Mouse (Mus musculus) megakaryocyte, embryonic 14.5 days (primary cell): ENCODE measurements around the gene Tet1. TPM values are rescaled to one million over a fixed set of nuclear protein-coding genes. Genes with fewer than 3 reads are reported as not detected.
"Not testable (repeated sequence)": the region's sequence is repeated elsewhere in the genome, so short reads cannot be mapped to it uniquely, and the experiment has no call there.

Experiments
- H3K27me3 ChIP-seq: replicated peaks from 2 replicates; pipeline ENCODE3; 2012; ENCODE audit warnings: inconsistent platforms
- H3K36me3 ChIP-seq: replicated peaks from 2 replicates; pipeline ENCODE3; 2012; ENCODE audit warnings: low read length, inconsistent platforms, mixed read lengths
- H3K4me1 ChIP-seq: 2 replicates; pipeline ENCODE4 v1.6.1; 2012; ENCODE audit warnings: inconsistent platforms
- H3K4me3 ChIP-seq: replicated peaks from 2 replicates; pipeline ENCODE3; 2012; ENCODE audit warnings: moderate library complexity, mild to moderate bottlenecking, inconsistent platforms
- H3K9me3 ChIP-seq: 2 replicates; pipeline ENCODE4 v1.6.1; 2012; ENCODE audit warnings: inconsistent platforms
- FLI1 ChIP-seq: IDR thresholded peaks from 2 replicates; pipeline ENCODE4 v1.6.1; 2012; ENCODE audit warnings: low read length, inconsistent platforms, mixed read lengths
- GATA1 ChIP-seq: IDR thresholded peaks from 3 replicates; pipeline ENCODE4 v1.6.1; 2012; ENCODE audit warnings: mixed read lengths, low read length, inconsistent platforms, borderline replicate concordance
- polyA plus RNA-seq: library from polyadenylated mRNA; stranded (reverse); fragments of >175 nt; gene quantifications from 2 replicates; pipeline ENCODE4 v1.2.3, GENCODE M21; 2012; ENCODE audit warnings: low replicate concordance; ENCODE audit not compliant: insufficient read depth

Tet1 gene
- 0.01 TPM in 1 of 2 replicates, not detected in the other for polyA plus RNA-seq

DNA sequence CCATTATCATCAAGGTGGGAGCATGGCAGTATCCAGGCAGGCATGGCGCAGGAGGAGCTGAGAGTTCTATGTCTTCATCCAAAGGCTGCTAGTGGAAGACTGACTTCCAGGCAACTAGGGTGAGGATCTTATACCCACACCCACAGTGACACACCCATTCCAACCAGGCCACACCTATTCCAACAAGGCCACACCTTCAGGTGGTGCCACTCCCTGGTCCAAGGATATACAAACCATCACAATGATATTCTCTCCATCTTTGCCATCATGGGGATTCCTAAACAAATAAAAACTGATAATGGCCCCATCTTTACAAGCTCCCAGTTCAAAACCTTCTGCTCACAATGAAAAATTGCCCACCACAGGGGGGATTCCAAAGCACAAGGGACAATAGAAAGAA, at the start of gene Tet1:
TSS of gene Tet1 (minus strand) at position 101 of the 400 bp plus-strand sequence.
- not testable (repeated sequence) for H3K4me3 ChIP-seq, H3K36me3 ChIP-seq
- Histone ChIP-seq H3K9me3 (peaks cover 12% of the 10 kb centered on the region), H3K27me3 (peaks cover 14% of the 10 kb centered on the region), H3K4me1 (peaks cover 14% of the 10 kb centered on the region)

DNA sequence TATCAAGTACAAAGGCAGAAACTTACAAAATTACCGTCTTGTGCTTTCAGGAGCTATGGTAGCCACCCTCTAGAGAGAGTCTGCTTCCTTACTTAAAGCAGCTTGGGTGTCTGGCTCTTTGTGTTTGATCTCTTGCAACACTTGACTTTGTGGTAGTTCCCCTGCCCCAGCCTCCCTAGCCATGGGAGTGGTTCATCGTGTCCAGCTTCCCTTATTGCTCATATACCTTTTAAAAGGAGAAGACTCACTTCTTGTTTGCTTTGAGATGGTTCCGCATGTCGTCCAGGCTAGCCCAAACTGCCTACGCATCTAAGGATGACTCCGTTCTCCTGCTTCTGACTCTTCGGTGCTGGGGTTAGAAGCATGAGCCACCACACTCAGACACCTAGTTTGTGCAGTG, 39.8 kb upstream of the Tet1 start:
- peak overlapping the region; percentile 19 for H3K4me3 ChIP-seq

DNA sequence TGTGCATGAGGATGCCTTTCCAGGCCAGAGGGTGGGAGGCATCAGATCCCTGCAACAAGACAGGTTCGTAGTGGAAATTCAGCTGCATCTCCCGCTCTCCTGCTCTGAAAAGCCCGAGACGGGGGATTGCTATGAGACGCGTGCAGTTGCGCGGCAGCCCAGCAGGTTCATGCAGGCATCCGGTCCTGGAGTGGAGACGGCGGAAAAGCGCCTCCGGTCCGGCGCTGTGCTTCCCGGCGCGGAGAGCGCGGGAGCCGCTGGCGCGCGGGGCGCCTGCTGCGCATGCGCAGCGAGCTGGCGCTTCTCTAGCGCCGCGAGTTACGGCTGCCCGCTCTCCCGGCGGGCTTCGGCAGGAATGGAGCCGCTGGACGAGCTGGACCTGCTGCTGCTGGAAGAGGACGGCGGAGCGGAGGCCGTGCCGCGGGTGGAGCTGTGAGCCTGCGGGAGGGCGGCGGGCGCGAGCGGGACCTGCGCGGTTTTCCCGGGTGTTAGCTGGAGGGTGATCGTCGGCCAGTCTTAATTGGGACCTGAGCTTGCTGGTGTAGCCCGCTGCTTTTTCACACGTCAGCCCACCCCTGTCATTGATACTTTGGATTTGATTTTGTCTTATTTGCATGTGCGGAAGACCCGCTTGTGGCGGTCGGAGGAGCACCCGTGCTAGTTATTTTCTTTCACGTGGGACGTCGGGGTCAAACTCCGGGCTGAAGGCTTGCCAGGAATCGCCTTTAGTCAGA, 38.1 kb upstream of the Tet1 start, which contains the start of gene Dna2:
TSS of gene Dna2 (plus strand) at position 289 of the 734 bp plus-strand sequence.
- no peaks in the 10 kb centered on the region for H3K27me3 ChIP-seq
- peaks cover 60% of the 10 kb centered on the region for H3K36me3 ChIP-seq
- no peaks in the 10 kb centered on the region for H3K9me3 ChIP-seq
- TF ChIP-seq GATA1: no peak
- TF ChIP-seq FLI1: no peak
- peaks cover 34% of the 10 kb centered on the region for H3K4me1 ChIP-seq
- peak within 1 kb of the TSS; percentile 95 for H3K4me3 ChIP-seq

More for the DNA sequence above, 39.8 kb upstream of the Tet1 start:
- H3K4me1 ChIP-seq: peaks cover 34% of the 10 kb centered on the region
- peaks cover 57% of the 10 kb centered on the region for H3K36me3 ChIP-seq
- no peaks in the 10 kb centered on the region for H3K27me3 ChIP-seq
- no peaks in the 10 kb centered on the region for H3K9me3 ChIP-seq
- no peak for TF ChIP-seq FLI1
- no peak for TF ChIP-seq GATA1

DNA sequence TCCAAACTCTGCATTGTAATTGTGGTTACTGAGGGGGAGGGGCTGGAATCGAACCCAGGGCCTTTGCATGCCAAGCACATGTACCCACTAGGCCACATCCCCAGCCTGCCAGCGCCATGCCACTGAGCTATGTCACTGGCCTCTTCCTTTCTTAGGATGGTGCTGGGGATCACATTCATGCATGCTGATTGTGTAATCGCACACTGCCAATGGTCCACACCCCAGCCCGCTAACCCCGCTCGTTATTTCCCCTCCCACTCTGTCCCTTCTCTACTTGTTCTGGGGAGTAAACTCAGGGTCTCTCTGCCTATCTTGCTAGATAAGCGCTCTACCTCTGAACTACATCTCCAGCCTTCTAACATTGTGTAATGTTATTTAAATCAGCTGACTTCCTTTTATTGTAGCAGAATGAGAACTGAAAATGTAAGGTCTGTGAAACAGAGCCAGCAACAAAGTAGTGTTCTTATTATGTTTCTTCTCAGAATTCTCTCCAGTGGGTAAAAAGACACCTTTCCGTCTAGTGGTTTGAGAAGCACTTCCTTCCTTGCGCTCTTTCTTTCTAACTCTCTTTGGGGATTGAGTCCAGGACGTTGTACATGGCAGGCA, 36.3 kb upstream of the Tet1 start:
- H3K27me3 ChIP-seq: no peaks in the 10 kb centered on the region
- peaks cover 61% of the 10 kb centered on the region for H3K36me3 ChIP-seq
- peaks cover 30% of the 10 kb centered on the region for H3K4me1 ChIP-seq
- H3K9me3 ChIP-seq: peaks cover 4% of the 10 kb centered on the region
- H3K4me3 ChIP-seq: peak overlapping the region; percentile 57
- TF ChIP-seq GATA1: no peak
- no peak for TF ChIP-seq FLI1

DNA sequence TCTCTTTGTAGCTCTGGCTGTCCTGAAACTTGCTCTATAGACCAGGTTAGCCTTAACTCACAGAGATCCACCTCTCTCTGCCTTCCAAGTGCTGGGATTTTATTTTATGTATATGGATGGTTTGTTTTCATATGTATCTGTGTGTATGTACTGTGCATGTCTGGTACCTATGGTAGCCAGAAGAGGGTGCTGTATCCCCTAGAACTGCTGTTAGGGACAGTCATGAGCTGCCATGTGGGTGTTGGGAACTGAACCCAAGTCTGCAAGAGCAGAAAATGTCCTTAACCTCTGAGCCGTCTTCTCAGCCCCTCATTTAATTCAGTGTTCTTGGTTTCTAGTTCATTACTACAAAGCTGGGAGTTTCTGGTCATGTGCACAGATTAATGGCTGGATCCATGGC, 23.6 kb upstream of the Tet1 start:
- H3K9me3 ChIP-seq: no peaks in the 10 kb centered on the region
- no peaks in the 10 kb centered on the region for H3K27me3 ChIP-seq
- peaks cover 5% of the 10 kb centered on the region; the same call in 1 of the 2 replicates for H3K4me1 ChIP-seq
- TF ChIP-seq FLI1 (no peak), GATA1 (no peak)
- H3K4me3 ChIP-seq: no peak overlapping the region
- H3K36me3 ChIP-seq: peaks cover 74% of the 10 kb centered on the region

DNA sequence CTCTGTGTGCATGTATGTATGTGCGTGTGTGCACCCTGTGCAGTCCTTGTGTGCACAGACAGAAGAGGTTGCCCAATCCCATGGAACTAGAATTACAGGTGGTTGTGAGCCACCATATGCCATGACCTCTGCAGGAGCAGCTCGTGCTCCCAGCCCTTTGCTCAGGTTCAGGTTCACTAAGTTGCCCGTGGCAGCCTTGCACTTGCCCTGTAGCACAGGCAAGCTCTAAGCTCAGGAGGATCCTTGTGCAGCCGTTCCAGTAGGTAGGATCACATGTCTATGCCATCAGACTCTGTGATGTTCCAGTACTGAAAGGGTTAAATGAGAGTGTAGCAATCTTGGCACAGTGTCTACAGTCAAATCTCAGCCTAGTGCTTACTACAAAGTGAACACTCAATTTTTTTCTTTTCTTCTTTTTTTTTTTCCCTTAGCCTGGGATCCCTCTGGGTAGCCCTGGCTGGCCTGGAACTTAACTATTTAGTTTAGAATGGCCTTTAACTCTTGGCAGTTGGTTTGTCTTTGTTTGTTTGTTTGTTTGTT, 15.4 kb upstream of the Tet1 start:
- no peaks in the 10 kb centered on the region for H3K9me3 ChIP-seq
- H3K36me3 ChIP-seq: peaks cover 26% of the 10 kb centered on the region
- H3K4me1 ChIP-seq: peaks cover 20% of the 10 kb centered on the region
- peak overlapping the region; percentile 11 for H3K4me3 ChIP-seq
- no peaks in the 10 kb centered on the region for H3K27me3 ChIP-seq
- TF ChIP-seq GATA1 (no peak), FLI1 (no peak)

DNA sequence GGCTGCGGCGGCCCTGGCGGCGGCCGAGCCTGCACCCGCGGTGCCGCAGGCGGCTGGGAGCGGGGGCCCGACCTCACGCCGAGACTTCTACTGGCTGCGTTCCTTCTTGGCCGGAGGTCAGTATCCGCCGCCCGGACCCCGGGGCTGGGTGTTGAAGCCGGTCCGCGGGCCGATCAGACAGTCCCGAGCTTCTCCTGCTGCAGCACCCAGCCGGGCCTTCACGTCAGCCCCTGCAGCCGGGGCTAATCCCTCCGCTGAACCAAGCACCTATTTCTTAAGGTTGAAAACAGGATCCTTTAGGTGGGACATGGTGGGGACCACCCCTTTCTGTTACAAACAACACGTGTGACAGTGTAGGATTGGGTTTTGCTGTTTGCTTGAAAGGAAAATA, 12.0 kb upstream of the Tet1 start:
- H3K36me3 ChIP-seq: peaks cover 8% of the 10 kb centered on the region
- peak overlapping the region; percentile 98 for H3K4me3 ChIP-seq
- peaks cover 20% of the 10 kb centered on the region for H3K4me1 ChIP-seq
- no peaks in the 10 kb centered on the region for H3K27me3 ChIP-seq
- H3K9me3 ChIP-seq: no peaks in the 10 kb centered on the region
- TF ChIP-seq GATA1 (no peak), FLI1 (no peak)

DNA sequence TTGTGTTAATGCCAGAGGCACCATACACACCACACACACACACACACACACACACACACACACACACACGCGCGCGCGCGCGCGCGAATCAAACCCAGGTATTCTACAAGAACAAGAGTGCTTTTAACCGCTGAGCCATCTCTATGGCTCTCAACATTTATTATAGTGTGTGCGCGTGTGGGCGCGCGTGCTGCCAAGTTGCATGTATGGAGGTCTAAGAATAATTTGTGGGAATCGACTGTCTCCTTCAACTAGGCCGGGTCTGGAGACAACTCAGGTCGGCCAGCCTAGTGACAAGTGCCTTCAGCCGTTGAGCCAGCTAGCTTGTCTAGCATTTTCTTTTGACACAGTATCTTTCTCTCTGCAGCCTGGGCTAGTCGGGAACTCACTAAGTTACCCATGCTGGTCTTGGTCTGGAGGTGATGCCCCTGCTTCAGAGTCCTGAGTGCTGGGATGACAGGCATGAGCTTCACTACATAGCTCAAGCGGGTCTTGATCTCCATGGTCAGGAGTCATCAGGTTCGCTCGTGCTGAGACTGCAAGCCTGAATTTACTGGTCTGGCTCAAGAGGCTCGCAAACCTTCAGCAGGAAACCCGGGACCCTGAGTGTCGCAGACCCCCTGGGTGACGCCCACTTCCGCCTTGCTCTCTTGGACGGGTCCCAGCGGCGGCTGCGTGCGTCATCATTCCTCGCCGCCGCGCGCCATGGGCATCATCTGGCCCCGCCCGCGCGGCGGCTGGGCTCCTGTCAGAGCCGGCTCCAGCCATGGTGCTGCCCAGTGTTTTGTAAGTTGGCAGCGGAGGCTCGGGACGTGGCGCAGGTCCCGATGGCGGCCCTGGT, 11.3 kb upstream of the Tet1 start, which contains the start of gene Slc25a16:
TSS of gene Slc25a16 (plus strand) at position 709 of the 841 bp plus-strand sequence.
- no peaks in the 10 kb centered on the region for H3K27me3 ChIP-seq
- TF ChIP-seq GATA1 (no peak), FLI1 (no peak; the same call in 1 of the 2 replicates)
- no peaks in the 10 kb centered on the region for H3K9me3 ChIP-seq
- H3K36me3 ChIP-seq: peaks cover 8% of the 10 kb centered on the region
- H3K4me3 ChIP-seq: peak within 1 kb of the TSS; percentile 98
- peaks cover 20% of the 10 kb centered on the region for H3K4me1 ChIP-seq

DNA sequence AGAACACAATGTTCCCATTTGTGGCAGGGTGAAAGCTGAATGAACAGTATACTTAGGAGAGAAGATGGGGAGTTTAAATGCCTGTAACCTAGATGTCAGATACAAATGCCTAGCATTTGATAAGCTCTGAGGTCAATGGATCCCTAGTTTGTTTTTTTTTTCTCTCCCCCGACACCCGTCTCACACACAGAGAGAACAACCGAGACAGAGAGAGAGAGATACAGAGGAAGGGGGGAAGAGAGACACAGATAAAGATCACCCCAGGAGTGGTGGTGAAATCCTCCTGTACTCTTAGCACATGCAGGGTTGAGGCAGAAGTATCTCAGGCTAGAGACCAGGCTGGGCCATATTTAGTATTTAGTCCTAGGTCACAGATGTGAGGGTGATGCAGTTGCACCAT, 10.2 kb upstream of the Tet1 start:
- TF ChIP-seq FLI1 (no peak), GATA1 (no peak)
- H3K27me3 ChIP-seq: peaks cover 3% of the 10 kb centered on the region
- H3K4me1 ChIP-seq: peaks cover 26% of the 10 kb centered on the region
- no peaks in the 10 kb centered on the region for H3K9me3 ChIP-seq
- H3K36me3 ChIP-seq: peaks cover 6% of the 10 kb centered on the region
- peak overlapping the region; percentile 18 for H3K4me3 ChIP-seq

DNA sequence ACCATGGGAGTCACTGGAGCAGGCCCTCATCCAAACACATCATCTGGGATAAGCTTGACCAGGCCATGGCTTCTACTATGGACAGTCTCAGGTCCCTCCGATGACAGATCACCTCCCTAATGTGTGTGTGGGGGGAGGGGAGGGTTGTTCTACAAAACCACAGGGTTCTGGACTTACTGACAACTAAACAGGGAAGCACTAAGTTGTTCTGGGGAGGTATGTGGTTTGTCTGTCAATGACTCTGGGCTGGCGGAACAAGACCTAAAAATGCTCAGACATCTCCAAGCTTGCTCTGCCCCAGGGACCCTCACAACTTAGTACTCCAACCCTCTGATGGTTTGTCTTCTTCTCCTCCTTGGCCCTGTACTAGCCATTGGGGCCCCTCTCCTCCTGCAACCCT, 2.3 kb upstream of the Tet1 start:
- TF ChIP-seq GATA1: no peak
- no peak for TF ChIP-seq FLI1
- Histone ChIP-seq H3K36me3 (no peaks in the 10 kb centered on the region), H3K4me3 (no peak overlapping the region), H3K4me1 (peaks cover 14% of the 10 kb centered on the region), H3K9me3 (peaks cover 12% of the 10 kb centered on the region), H3K27me3 (peaks cover 12% of the 10 kb centered on the region)
